Mouse (Mus musculus) MEL (cell line): ENCODE measurements around the gene Sox5. TPM values are rescaled to one million over a fixed set of nuclear protein-coding genes. Genes with fewer than 3 reads are reported as not detected.

Experiments
- DNase-seq: peaks from one replicate; pipeline ENCODE4 v3.0.0; 2011; ENCODE audit warnings: low read depth, low spot score
- H3K27ac ChIP-seq: 2 replicates; pipeline ENCODE4 v1.5.1; 2012; ENCODE audit warnings: low read depth, mild to moderate bottlenecking, control low read depth, low read length, moderate library complexity; ENCODE audit not compliant: control insufficient read depth
- H3K27me3 ChIP-seq, 2 experiments: fragments of 150-350 bp in 1 of 2; sonication (generic) in 1 of 2; 2 replicates each; pipeline ENCODE4 v1.6.1; 2012; ENCODE audit warnings: low read length in 2 of 2, mild to moderate bottlenecking in 2 of 2, improper control_type of control experiment in 1 of 2, moderate library complexity in 1 of 2; ENCODE audit not compliant: insufficient read depth in 2 of 2, control insufficient read depth in 1 of 2
- H3K36me3 ChIP-seq, 2 experiments: 2 replicates each; pipeline ENCODE4 v1.6.1; 2012 to 2014; ENCODE audit warnings: low read length in 2 of 2, improper control_type of control experiment in 1 of 2, inconsistent platforms in 1 of 2, mild to moderate bottlenecking in 1 of 2; ENCODE audit not compliant: insufficient read depth in 2 of 2, control insufficient read depth in 1 of 2
- H3K4me1 ChIP-seq, 2 experiments: fragments of 150-350 bp in 1 of 2; sonication (generic) in 1 of 2; 2 replicates each; pipeline ENCODE4 v1.6.1; 2012; ENCODE audit warnings: low read length in 2 of 2, improper control_type of control experiment in 1 of 2, mild to moderate bottlenecking in 1 of 2; ENCODE audit not compliant: insufficient read depth in 2 of 2, control insufficient read depth in 1 of 2
- H3K4me3 ChIP-seq, 2 experiments: fragments of 150-350 bp in 1 of 2; sonication (generic) in 1 of 2; 2 replicates each; pipeline ENCODE4 v1.5.1; 2012; ENCODE audit warnings: low read depth in 2 of 2, low read length in 2 of 2, mild to moderate bottlenecking in 2 of 2, moderate library complexity in 2 of 2, control low read depth in 1 of 2, improper control_type of control experiment in 1 of 2; ENCODE audit not compliant: control insufficient read depth in 1 of 2, insufficient read depth in 1 of 2
- H3K79me2 ChIP-seq: 2 replicates; pipeline ENCODE4 v1.6.1; 2012; ENCODE audit warnings: mild to moderate bottlenecking, low read length, moderate library complexity; ENCODE audit not compliant: control insufficient read depth, poor library complexity, insufficient read depth
- H3K9ac ChIP-seq: 2 replicates; pipeline ENCODE4 v1.6.1; 2012; ENCODE audit warnings: low read depth, mild to moderate bottlenecking, control low read depth, low read length, moderate library complexity; ENCODE audit not compliant: control insufficient read depth, poor library complexity, severe bottlenecking
- H3K9me3 ChIP-seq: fragments of 150-350 bp; sonication (generic); replicated peaks from 2 replicates; pipeline ENCODE4 v1.6.1; 2012; ENCODE audit warnings: mild to moderate bottlenecking, low read length, improper control_type of control experiment, moderate library complexity; ENCODE audit not compliant: insufficient read depth
- CHD1 ChIP-seq: IDR thresholded peaks from 2 replicates; pipeline ENCODE4 v1.6.1; 2012; ENCODE audit warnings: low read depth, mild to moderate bottlenecking, inconsistent platforms, low read length, improper control_type of control experiment
- CHD2 ChIP-seq: IDR thresholded peaks from 2 replicates; pipeline ENCODE4 v1.6.1; 2011; ENCODE audit warnings: low read length, improper control_type of control experiment
- CTCF ChIP-seq, 3 experiments: IDR thresholded peaks in 2 of 3; conservative IDR thresholded peaks in 1 of 3; 2 replicates each; pipeline ENCODE4 v1.5.1; 2011 to 2012; ENCODE audit warnings: low read length in 3 of 3, low read depth in 2 of 3, mild to moderate bottlenecking in 2 of 3, improper control_type of control experiment in 1 of 3, inconsistent platforms in 1 of 3, mixed read lengths in 1 of 3, moderate library complexity in 1 of 3; ENCODE audit not compliant: control insufficient read depth in 1 of 3, insufficient read depth in 1 of 3, poor library complexity in 1 of 3, severe bottlenecking in 1 of 3
- E2F4 ChIP-seq: IDR thresholded peaks from 2 replicates; pipeline ENCODE4 v1.6.1; 2011; ENCODE audit warnings: low read depth, low read length, improper control_type of control experiment, borderline replicate concordance
- ELF1 ChIP-seq: IDR thresholded peaks from 2 replicates; pipeline ENCODE4 v1.6.1; 2014; ENCODE audit warnings: low read depth, mild to moderate bottlenecking, inconsistent platforms, low read length, improper control_type of control experiment, moderate library complexity
- ETS1 ChIP-seq: IDR thresholded peaks from 2 replicates; pipeline ENCODE4 v1.6.1; 2012; ENCODE audit warnings: low read depth, mild to moderate bottlenecking, inconsistent platforms, low read length, improper control_type of control experiment, moderate library complexity
- HCFC1 ChIP-seq: IDR thresholded peaks from 2 replicates; pipeline ENCODE4 v1.6.1; 2012; ENCODE audit warnings: low read depth, mild to moderate bottlenecking, inconsistent platforms, low read length, improper control_type of control experiment, moderate library complexity
- JUND ChIP-seq: IDR thresholded peaks from 2 replicates; pipeline ENCODE4 v1.6.1; 2011; ENCODE audit warnings: low read depth, mild to moderate bottlenecking, improper control_type of control experiment, low read length
- MAFK ChIP-seq: IDR thresholded peaks from 2 replicates; pipeline ENCODE4 v1.6.1; 2011; ENCODE audit warnings: low read depth, mild to moderate bottlenecking, low read length, improper control_type of control experiment, borderline replicate concordance
- MEF2A ChIP-seq: IDR thresholded peaks from 2 replicates; pipeline ENCODE4 v1.6.1; 2014; ENCODE audit warnings: low read depth, mild to moderate bottlenecking, inconsistent platforms, low read length, improper control_type of control experiment; ENCODE audit not compliant: poor library complexity, insufficient replicate concordance, severe bottlenecking; ENCODE audit errors: extremely low read depth
- MYB ChIP-seq: IDR thresholded peaks from 2 replicates; pipeline ENCODE4 v1.6.1; 2011; ENCODE audit warnings: mild to moderate bottlenecking, low read depth, low read length, improper control_type of control experiment
- MYC ChIP-seq: IDR thresholded peaks from 2 replicates; pipeline ENCODE4 v1.6.1; 2011; ENCODE audit warnings: low read depth, mild to moderate bottlenecking, low read length, improper control_type of control experiment, moderate library complexity
- NRF1 ChIP-seq: IDR thresholded peaks from 2 replicates; pipeline ENCODE4 v1.6.1; 2014; ENCODE audit warnings: low read depth, mild to moderate bottlenecking, inconsistent platforms, low read length, improper control_type of control experiment, moderate library complexity; ENCODE audit not compliant: poor library complexity, insufficient read depth, severe bottlenecking
- POLR2A ChIP-seq, 2 experiments: IDR thresholded peaks; 2 replicates each; pipeline ENCODE4 v1.6.1; 2011 to 2012; ENCODE audit warnings: low read length in 2 of 2, mild to moderate bottlenecking in 2 of 2, control low read depth in 1 of 2, improper control_type of control experiment in 1 of 2, low read depth in 1 of 2, moderate library complexity in 1 of 2; ENCODE audit not compliant: control insufficient read depth in 1 of 2, insufficient read depth in 1 of 2, poor library complexity in 1 of 2
- POLR2AphosphoS2 ChIP-seq: IDR thresholded peaks from 2 replicates; pipeline ENCODE4 v1.6.1; 2011; ENCODE audit warnings: low read length, improper control_type of control experiment
- POLR2AphosphoS5 ChIP-seq: IDR thresholded peaks from 2 replicates; pipeline ENCODE4 v1.6.1; 2012; ENCODE audit warnings: low read depth, borderline replicate concordance, mild to moderate bottlenecking, inconsistent platforms, low read length, moderate library complexity, mixed read lengths
- RAD21 ChIP-seq: IDR thresholded peaks from 2 replicates; pipeline ENCODE4 v1.6.1; 2011; ENCODE audit warnings: mild to moderate bottlenecking, low read depth, low read length, improper control_type of control experiment
- RCOR1 ChIP-seq: IDR thresholded peaks from 2 replicates; pipeline ENCODE4 v1.6.1; 2012; ENCODE audit warnings: low read depth, mild to moderate bottlenecking, inconsistent platforms, low read length, improper control_type of control experiment
- SIN3A ChIP-seq: IDR thresholded peaks from 2 replicates; pipeline ENCODE4 v1.6.1; 2012; ENCODE audit warnings: low read length, improper control_type of control experiment, inconsistent platforms
- SMC3 ChIP-seq: IDR thresholded peaks from 2 replicates; pipeline ENCODE4 v1.6.1; 2011; ENCODE audit warnings: low read depth, low read length, improper control_type of control experiment
- TBP ChIP-seq: IDR thresholded peaks from 2 replicates; pipeline ENCODE4 v1.8.0; 2011; ENCODE audit warnings: low read depth, low read length, improper control_type of control experiment
- TCF12 ChIP-seq: IDR thresholded peaks from 2 replicates; pipeline ENCODE4 v1.6.1; 2014; ENCODE audit warnings: low read depth, mild to moderate bottlenecking, inconsistent platforms, low read length, improper control_type of control experiment, moderate library complexity
- USF2 ChIP-seq, 2 experiments: IDR thresholded peaks; 2 replicates each; pipeline ENCODE4 v1.6.1; 2011 to 2012; ENCODE audit warnings: improper control_type of control experiment in 2 of 2, low read length in 2 of 2, borderline replicate concordance in 1 of 2, inconsistent platforms in 1 of 2, low read depth in 1 of 2, mild to moderate bottlenecking in 1 of 2; ENCODE audit not compliant: insufficient read depth in 1 of 2
- ZKSCAN1 ChIP-seq: IDR thresholded peaks from 2 replicates; pipeline ENCODE4 v1.6.1; 2012; ENCODE audit warnings: low read depth, mild to moderate bottlenecking, inconsistent platforms, low read length, improper control_type of control experiment, moderate library complexity
- polyA plus RNA-seq, 2 experiments: library from polyadenylated mRNA; stranded (reverse) in 1 of 2; unstranded in 1 of 2; fragments of >175 nt in 1 of 2; fragments of >200 nt in 1 of 2; gene quantifications; 2 replicates each; pipeline versions ENCODE4 v1.2.1 to v1.2.4; 2012; ENCODE audit warnings: low replicate concordance in 2 of 2, low read depth in 1 of 2; ENCODE audit not compliant: insufficient read length in 2 of 2, insufficient read depth in 1 of 2, missing spikeins in 1 of 2
- total RNA-seq: library from RNA; depleted of rRNA; stranded (reverse); fragments of 300-350 nt; gene quantifications from 2 replicates; pipeline ENCODE4 v1.2.3, GENCODE M21; 2012

The Sox5 gene
- total and polyA plus RNA-seq, 3 experiments, result 0.19 to 3.0 TPM; not detected in 1

- DNase-seq, result no peak
- H3K4me1 ChIP-seq, result no peaks in the 10 kb centered on the region
- no peaks in the 10 kb centered on the region for H3K36me3 ChIP-seq
- TF ChIP-seq ETS1 (no peak), ELF1 (no peak), POLR2AphosphoS5 (no peak), SMC3 (no peak), USF2 (IDR thresholded peaks at IDR 0.05; ENCODE audit: borderline replicate concordance in 1 of 2, insufficient read depth in 1 of 2, low read depth in 1 of 2, low read length in 2 of 2) (no peak)
- no peak overlapping the region for H3K27ac ChIP-seq
- no peaks in the 10 kb centered on the region for H3K9me3 ChIP-seq
- no peaks in the 10 kb centered on the region for H3K27me3 ChIP-seq
- H3K9ac ChIP-seq, result no peak overlapping the region
- H3K79me2 ChIP-seq, result no peaks in the 10 kb centered on the region
- no peak overlapping the region for H3K4me3 ChIP-seq
Observed at GRCm38 (mm10) chr6:144167058-144167457, 614.7 kb downstream of the Sox5 start.

GRCm38 (mm10) chr6:144166651-144167050 is 615.1 kb downstream of the Sox5 start:
- no peaks in the 10 kb centered on the region for H3K36me3 ChIP-seq
- DNase-seq, result no peak
- no peaks in the 10 kb centered on the region for H3K9me3 ChIP-seq
- H3K79me2 ChIP-seq, result no peaks in the 10 kb centered on the region
- H3K4me3 ChIP-seq, result no peak overlapping the region
- H3K4me1 ChIP-seq, result no peaks in the 10 kb centered on the region
- H3K27ac ChIP-seq, result no peak overlapping the region
- no peaks in the 10 kb centered on the region for H3K27me3 ChIP-seq
- no peak for TF ChIP-seq HCFC1
- no peak for TF ChIP-seq NRF1
- TF ChIP-seq E2F4, result no peak
- TF ChIP-seq POLR2AphosphoS2, result no peak
- no peak for TF ChIP-seq MEF2A
- no peak for TF ChIP-seq MAFK
- TF ChIP-seq RCOR1, result no peak
- no peak for TF ChIP-seq CHD2
- no peak for TF ChIP-seq MYC
- no peak for TF ChIP-seq SIN3A
- TF ChIP-seq RAD21, result no peak
- TF ChIP-seq MYB, result no peak
- TF ChIP-seq TCF12, result no peak
- no peak for TF ChIP-seq JUND
- TF ChIP-seq CHD1, result no peak
- no peak for TF ChIP-seq CTCF (IDR thresholded peaks at IDR 0.05 in 2 of 3, conservative IDR thresholded peaks at IDR 0.05 in 1 of 3; ENCODE audit: control insufficient read depth in 1 of 3, insufficient read depth in 1 of 3, low read depth in 2 of 3, low read length in 3 of 3, poor library complexity in 1 of 3, severe bottlenecking in 1 of 3)
- TF ChIP-seq TBP, result no peak
- TF ChIP-seq ZKSCAN1, result no peak
- no peak for TF ChIP-seq SMC3
- no peak for TF ChIP-seq POLR2A (IDR thresholded peaks at IDR 0.05; ENCODE audit: control insufficient read depth in 1 of 2, insufficient read depth in 1 of 2, low read depth in 1 of 2, low read length in 2 of 2, poor library complexity in 1 of 2)
- no peak overlapping the region for H3K9ac ChIP-seq
